Mouse (Mus musculus): ENCODE results near the gene Rnasek. TPM values are rescaled to one million over a fixed set of nuclear protein-coding genes. Genes with fewer than 3 reads are reported as not detected.

The Rnasek gene
- 241 TPM in 2 replicates for polyA plus RNA-seq (2015; fragmentation: Nextera tagmentation; extraction: Ambion mirVana)

DNA sequence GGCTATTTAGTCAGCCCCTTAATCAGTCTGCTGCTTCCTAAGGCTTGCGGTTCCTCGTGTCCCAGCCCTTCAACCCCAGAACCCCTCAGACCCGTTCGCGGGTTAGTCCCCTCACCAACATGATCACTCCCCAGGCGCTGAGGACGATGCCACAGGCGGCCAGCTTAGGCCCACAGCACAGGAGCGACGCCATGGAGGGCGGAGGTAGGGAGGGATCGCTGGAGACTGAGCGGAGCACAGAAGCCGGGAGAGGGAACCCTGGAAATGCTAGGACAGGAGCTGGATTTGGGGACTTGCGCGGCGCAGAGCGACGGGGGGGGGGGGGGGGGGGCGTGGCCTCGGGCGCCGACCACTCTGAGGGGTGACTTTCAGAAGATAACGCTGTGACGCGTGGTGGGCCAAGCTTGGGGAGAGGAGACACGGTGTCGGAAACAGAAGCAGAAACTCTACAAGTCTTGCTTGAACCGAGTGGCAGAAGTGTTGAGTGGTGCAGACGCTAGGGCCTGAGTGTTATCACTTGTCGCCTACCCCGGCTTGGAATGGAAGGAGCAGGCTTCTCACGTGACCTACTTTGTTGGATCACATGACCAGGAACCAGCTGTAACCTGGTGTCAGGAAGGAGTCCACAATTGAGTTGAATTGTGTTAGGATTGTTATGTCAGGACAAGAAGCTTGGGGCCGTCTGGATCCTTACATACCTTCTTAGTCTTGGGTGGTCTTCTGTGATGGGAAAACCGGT, at the start of gene Rnasek, which contains the start of gene Gm21988:
Gene Rnasek, minus strand, starts transcription at position 302 of the 739 bp plus-strand sequence.
Gene Gm21988, minus strand, starts transcription at position 290 of the 739 bp plus-strand sequence.
- peak; percentile 36 for ATAC-seq

DNA sequence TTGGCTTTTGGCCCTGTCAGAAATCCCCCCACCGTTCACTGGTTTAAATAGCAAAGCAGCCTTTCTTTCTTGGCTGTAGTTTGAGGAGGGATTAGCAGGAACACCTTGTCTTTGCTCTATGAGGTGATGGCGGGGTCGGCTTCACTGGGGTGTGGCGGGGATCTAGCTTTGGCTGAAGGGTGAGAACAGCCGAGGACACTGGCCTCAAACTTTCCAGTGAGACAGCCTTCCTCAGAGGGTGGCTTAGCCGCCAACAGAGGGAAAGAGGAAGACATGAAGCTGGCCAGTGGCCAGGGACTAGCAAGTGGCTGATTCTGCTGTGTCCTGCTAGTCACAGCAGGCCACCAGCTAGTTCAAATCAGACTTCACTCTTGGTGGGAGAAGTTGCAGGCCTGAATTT, 49.6 kb upstream of the Rnasek start:
- no peak overlapping the region for H3K27ac ChIP-seq (ENCODE audit: low read depth)
- H3K4me1 ChIP-seq (ENCODE audit: insufficient read depth), result no peaks in the 10 kb centered on the region
- 50% methylated on average over 6 of the region's 6 CpGs for WGBS (ENCODE audit: insufficient replicate concordance)
- no peak overlapping the region for H3K4me3 ChIP-seq (ENCODE audit: low read depth, low read length)
- ATAC-seq, result no peak
- TF ChIP-seq CTCF (IDR thresholded peaks at IDR 0.05; ENCODE audit: low read depth) (no peak), EP300 (IDR thresholded peaks at IDR 0.05; ENCODE audit: low read depth) (no peak)
- no peaks in the 10 kb centered on the region for H3K27me3 ChIP-seq (ENCODE audit: insufficient read depth, low read length)
- no peaks in the 10 kb centered on the region for H3K36me3 ChIP-seq (replicated peaks; ENCODE audit: insufficient read depth, low read length)
- no peak for DNase-seq
- H3K4me2 ChIP-seq (ENCODE audit: low read depth, low read length), result no peak overlapping the region
- no peaks in the 10 kb centered on the region for H3K9me3 ChIP-seq (ENCODE audit: low read length)
- H3K9ac ChIP-seq (replicated peaks), result no peak overlapping the region

More for the DNA sequence above, at the start of gene Rnasek, which contains the start of gene Gm21988:
- under 1% methylated on average over 27 of the region's 35 CpGs for WGBS (ENCODE audit: insufficient replicate concordance)
- TF ChIP-seq EP300 (IDR thresholded peaks at IDR 0.05; ENCODE audit: low read depth) (peak; percentile 12; the same call in 1 of the 2 replicates), CTCF (IDR thresholded peaks at IDR 0.05; ENCODE audit: low read depth) (no peak)
- Histone ChIP-seq H3K27me3 (ENCODE audit: insufficient read depth, low read length) (no peaks in the 10 kb centered on the region), H3K36me3 (replicated peaks; ENCODE audit: insufficient read depth, low read length) (peaks cover 11% of the 10 kb centered on the region; the same call in 1 of the 2 replicates), H3K9ac (replicated peaks) (peak within 1 kb of the TSS; percentile 96), H3K9me3 (ENCODE audit: low read length) (no peaks in the 10 kb centered on the region), H3K4me3 (ENCODE audit: low read depth, low read length) (peak within 1 kb of the TSS; percentile 92), H3K4me1 (ENCODE audit: insufficient read depth) (peaks cover 21% of the 10 kb centered on the region), H3K27ac (ENCODE audit: low read depth) (peak within 1 kb of the TSS; percentile 94), H3K4me2 (ENCODE audit: low read depth, low read length) (peak within 1 kb of the TSS; percentile 87)
- DNase-seq, result peak; percentile 84

DNA sequence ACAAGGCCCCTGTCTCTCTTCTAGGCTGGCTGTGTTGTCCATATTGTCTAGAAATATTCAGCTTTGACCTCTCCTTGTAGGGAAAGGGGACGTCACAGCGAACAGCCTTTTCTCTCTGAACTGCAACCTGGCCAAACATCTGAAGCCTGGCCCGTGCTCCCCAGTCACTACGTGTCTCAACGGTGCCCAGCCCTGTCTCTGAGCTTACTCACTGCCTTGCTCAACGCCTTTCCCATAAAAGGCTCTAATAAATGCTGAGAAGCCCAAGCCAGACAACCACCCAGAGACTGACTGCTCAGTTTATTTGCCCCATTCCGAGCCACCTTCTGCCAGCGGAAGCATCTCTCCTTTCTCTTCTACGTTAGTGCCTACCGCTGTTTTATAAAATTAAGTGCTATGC, 48.5 kb upstream of the Rnasek start:
- Histone ChIP-seq H3K4me1 (ENCODE audit: insufficient read depth) (no peaks in the 10 kb centered on the region), H3K4me2 (ENCODE audit: low read depth, low read length) (no peak overlapping the region), H3K27ac (ENCODE audit: low read depth) (no peak overlapping the region), H3K9me3 (ENCODE audit: low read length) (no peaks in the 10 kb centered on the region), H3K4me3 (ENCODE audit: low read depth, low read length) (no peak overlapping the region), H3K36me3 (replicated peaks; ENCODE audit: insufficient read depth, low read length) (no peaks in the 10 kb centered on the region), H3K9ac (replicated peaks) (no peak overlapping the region), H3K27me3 (ENCODE audit: insufficient read depth, low read length) (no peaks in the 10 kb centered on the region)
- WGBS (ENCODE audit: insufficient replicate concordance), result 81% methylated on average over 10 of the region's 10 CpGs
- DNase-seq (no peak), ATAC-seq (no peak)
- TF ChIP-seq EP300 (IDR thresholded peaks at IDR 0.05; ENCODE audit: low read depth), result no peak
- TF ChIP-seq CTCF (IDR thresholded peaks at IDR 0.05; ENCODE audit: low read depth), result no peak

- no peaks in the 10 kb centered on the region for H3K4me1 ChIP-seq (ENCODE audit: insufficient read depth)
- H3K9me3 ChIP-seq (ENCODE audit: low read length), result no peaks in the 10 kb centered on the region
- DNase-seq (no peak), ATAC-seq (no peak)
- no peak overlapping the region for H3K4me2 ChIP-seq (ENCODE audit: low read depth, low read length)
- no peak overlapping the region for H3K27ac ChIP-seq (ENCODE audit: low read depth)
- WGBS (ENCODE audit: insufficient replicate concordance), result 66% methylated on average over 5 of the region's 5 CpGs
- no peak overlapping the region for H3K9ac ChIP-seq (replicated peaks)
- H3K4me3 ChIP-seq (ENCODE audit: low read depth, low read length), result no peak overlapping the region
- H3K27me3 ChIP-seq (ENCODE audit: insufficient read depth, low read length), result no peaks in the 10 kb centered on the region
- TF ChIP-seq CTCF (IDR thresholded peaks at IDR 0.05; ENCODE audit: low read depth), result no peak
- TF ChIP-seq EP300 (IDR thresholded peaks at IDR 0.05; ENCODE audit: low read depth), result no peak
- no peaks in the 10 kb centered on the region for H3K36me3 ChIP-seq (replicated peaks; ENCODE audit: insufficient read depth, low read length)
These were observed 46.0 kb upstream of the Rnasek start for GRCm38 (mm10) chr11:70285686-70286085.

- ATAC-seq, result peak; percentile 63
- Histone ChIP-seq H3K36me3 (replicated peaks; ENCODE audit: insufficient read depth, low read length) (no peaks in the 10 kb centered on the region), H3K4me2 (ENCODE audit: low read depth, low read length) (no peak overlapping the region), H3K27ac (ENCODE audit: low read depth) (no peak overlapping the region), H3K9ac (replicated peaks) (no peak overlapping the region), H3K9me3 (ENCODE audit: low read length) (no peaks in the 10 kb centered on the region), H3K4me3 (ENCODE audit: low read depth, low read length) (no peak overlapping the region), H3K4me1 (ENCODE audit: insufficient read depth) (no peaks in the 10 kb centered on the region), H3K27me3 (ENCODE audit: insufficient read depth, low read length) (no peaks in the 10 kb centered on the region)
- no peak for DNase-seq
- TF ChIP-seq CTCF (IDR thresholded peaks at IDR 0.05; ENCODE audit: low read depth), result no peak
- TF ChIP-seq EP300 (IDR thresholded peaks at IDR 0.05; ENCODE audit: low read depth), result no peak
- WGBS (ENCODE audit: insufficient replicate concordance), result 40% methylated on average over 3 of the region's 3 CpGs
These were observed 45.1 kb upstream of the Rnasek start for GRCm38 (mm10) chr11:70284757-70285156.

DNA sequence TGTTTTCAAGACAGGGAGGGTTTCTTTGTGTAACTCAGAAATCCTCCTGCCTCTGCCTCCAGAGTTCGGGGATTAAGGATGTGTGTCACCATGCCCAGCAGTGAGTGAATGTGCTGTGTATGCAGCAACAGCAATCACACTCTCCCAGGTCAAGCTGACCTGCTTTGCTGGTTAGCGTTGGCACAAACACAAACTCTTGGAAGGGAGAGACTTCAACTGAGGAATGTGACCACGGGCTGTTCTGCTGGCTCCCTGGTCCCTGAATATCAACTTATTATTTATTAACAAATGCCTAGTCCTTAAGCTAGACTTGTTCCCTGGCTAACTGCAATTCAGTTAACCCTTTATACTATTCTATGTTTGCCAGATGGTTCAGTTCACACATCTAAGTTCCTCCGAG, 44.0 kb upstream of the Rnasek start:
- ATAC-seq (no peak), DNase-seq (no peak)
- Histone ChIP-seq H3K27ac (ENCODE audit: low read depth) (no peak overlapping the region), H3K27me3 (ENCODE audit: insufficient read depth, low read length) (no peaks in the 10 kb centered on the region), H3K36me3 (replicated peaks; ENCODE audit: insufficient read depth, low read length) (no peaks in the 10 kb centered on the region), H3K9ac (replicated peaks) (no peak overlapping the region), H3K9me3 (ENCODE audit: low read length) (no peaks in the 10 kb centered on the region), H3K4me2 (ENCODE audit: low read depth, low read length) (no peak overlapping the region), H3K4me1 (ENCODE audit: insufficient read depth) (no peaks in the 10 kb centered on the region), H3K4me3 (ENCODE audit: low read depth, low read length) (no peak overlapping the region)
- no peak for TF ChIP-seq CTCF (IDR thresholded peaks at IDR 0.05; ENCODE audit: low read depth)
- TF ChIP-seq EP300 (IDR thresholded peaks at IDR 0.05; ENCODE audit: low read depth), result no peak
- WGBS (ENCODE audit: insufficient replicate concordance), result 73% methylated on average over 4 of the region's 4 CpGs
